Mouse (Mus musculus) ES-CJ7 (cell line): ENCODE data around the gene Qrich2.

Experiments
- DNase-seq: peaks from one replicate; pipeline ENCODE4 v3.0.0; 2011; ENCODE audit warnings: low read depth, low spot score

The Qrich2 gene

DNA sequence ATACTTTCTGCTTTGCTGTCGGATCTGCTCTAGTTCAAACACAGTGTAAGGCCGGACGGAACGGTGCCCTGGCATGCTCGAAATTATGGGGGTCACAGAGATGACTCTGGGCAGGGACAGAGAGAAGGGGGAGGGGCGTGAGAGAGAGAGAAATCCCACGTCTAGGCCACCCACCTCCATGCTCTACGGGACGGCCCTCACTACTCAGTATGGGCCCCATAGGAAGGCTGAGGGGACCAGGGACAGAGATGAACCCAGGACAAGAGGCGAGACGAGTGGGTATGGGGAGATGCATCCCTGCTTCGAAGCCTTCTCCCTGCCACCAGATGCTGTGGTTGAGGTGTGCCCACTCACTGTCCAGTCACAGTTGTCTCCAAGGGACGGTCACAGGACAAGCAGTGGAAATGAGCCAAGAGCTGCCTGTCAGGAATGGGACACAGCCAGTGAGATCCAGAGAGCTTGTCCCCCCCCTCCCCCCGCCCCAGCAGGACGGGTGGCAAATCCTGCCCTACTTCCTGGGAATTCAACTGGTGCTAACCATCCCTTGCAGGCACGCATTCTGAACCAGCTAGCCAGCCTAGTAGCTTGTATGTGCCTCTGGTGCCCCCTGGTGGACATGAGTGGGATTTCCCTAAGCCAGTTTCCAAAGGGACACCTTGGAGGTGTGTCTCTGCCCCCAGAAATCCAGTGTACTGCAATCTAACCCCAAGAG is 20.3 kb downstream of the Qrich2 start:
- peak; percentile 94 for DNase-seq

DNA sequence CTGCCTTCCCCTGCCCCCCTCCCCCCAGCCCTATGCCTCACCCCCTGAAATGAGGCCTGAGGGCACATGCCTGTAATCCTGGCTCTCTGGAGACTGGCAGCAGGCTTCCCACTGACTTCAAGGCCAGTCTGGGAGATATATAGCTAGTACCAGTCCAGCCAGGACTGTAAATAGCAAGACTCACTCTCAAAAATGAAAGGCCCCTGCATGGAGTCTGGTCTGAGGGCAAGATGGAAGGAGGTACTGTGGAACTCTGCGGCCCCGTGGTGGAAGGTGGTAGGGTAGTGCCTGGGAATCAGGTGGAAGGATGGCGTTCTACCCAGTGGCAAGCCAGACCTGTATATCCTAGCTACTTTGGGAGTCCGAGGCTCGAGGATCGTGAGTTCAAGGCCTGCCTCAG is 22.1 kb downstream of the Qrich2 start:
- DNase-seq: no peak

DNA sequence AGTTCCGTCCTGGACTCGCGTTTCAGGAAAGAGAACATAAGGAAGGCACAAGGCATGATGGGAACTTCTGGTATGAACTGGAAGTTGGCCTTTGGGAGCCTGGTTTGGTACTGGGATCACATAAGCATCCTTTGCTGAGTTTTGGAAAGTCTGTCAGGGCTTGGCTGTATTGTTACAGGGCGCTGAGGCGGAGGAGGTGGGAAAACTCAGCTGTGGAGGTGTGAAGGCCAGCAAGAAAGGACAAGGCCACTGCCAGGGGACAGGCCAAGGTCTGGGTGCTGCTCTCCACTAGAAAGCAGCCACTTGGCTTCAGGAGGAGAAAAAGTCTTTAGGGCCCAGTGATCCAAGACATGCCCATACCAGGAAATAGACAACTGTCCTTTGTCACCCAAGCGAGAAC is 22.7 kb downstream of the Qrich2 start:
- no peak for DNase-seq

DNA sequence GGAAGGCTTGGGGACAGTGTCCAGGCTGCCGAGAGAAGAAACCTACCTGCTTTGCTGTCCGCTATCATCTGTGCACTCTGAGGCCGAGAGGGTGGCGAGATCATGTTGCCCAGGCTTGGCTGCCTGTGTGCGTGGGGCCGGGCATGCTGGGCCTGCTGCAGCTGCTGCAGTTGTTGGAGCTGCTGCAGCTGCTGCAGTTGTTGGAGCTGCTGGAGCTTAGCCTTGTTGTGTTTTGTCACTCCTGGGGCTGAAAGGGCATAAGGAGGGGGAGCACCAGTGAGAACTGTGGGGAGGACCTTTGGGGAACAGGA is 23.2 kb downstream of the Qrich2 start:
- DNase-seq: no peak

DNA sequence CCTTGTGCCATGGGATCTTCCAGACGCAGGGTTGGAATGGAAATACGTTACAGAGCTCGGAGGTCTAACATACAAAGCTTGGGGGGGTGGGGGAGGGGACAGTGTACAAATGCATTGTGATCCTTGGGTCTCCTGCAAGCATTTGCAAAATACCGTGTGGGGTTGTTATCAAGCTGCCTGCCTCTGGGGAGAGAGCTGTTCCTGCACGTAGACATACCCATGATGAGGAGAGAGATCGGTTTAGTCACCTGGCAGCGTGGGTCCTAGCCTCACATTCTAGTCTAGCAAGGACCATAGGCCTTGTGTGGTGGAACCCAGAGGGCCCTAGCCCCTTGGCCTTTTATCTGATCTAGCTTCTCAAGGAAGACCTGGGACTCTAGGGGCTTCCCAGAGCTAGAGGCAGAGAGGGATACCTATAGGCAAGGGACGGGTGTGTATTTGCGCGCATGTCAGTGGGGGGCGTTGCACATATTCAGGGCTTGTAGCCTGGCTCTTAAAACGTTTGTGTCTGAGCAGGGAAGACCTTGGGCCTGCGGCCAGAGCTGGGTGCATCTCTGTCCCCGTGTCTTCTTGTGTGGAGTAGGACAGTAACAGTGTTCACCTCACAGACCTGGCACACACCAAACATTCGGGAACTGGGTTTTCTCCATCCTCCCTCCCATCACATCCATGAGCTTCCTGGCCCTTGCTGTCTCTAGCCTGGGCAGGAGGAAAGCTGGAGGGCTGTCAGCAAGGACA is 23.7 kb downstream of the Qrich2 start:
- no peak for DNase-seq

DNA sequence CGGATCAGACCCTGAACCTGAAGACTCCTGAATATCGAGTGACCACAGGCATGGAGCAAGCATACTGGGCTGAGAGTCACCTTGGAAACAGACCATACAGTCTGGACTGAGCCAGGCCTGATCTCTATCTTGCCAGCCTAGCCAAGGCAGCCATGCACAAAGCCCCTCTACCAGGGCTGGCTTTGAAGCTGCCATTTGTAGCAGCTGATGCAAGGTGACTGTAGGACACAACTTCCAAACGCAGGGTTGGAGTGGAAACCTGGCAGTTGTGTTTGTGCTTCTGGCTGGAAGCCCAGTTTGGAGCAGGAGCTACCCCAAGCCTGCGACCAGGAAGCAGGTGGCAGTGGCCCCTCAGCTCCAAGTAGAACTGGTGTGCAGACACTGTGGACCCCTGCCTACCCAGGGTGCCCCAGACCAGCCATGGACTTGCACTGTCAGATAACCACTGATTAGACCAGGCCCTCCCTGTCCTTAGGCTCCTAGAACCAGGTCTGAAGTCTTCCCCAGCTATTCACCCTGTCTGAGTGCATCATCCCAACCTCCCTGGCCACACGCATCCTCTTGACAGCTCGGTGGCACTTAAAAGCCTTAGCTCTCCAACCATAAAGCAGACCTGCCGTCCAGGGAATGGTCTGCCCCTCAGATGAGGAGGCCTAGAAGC is 25.5 kb downstream of the Qrich2 start:
- no peak for DNase-seq

DNA sequence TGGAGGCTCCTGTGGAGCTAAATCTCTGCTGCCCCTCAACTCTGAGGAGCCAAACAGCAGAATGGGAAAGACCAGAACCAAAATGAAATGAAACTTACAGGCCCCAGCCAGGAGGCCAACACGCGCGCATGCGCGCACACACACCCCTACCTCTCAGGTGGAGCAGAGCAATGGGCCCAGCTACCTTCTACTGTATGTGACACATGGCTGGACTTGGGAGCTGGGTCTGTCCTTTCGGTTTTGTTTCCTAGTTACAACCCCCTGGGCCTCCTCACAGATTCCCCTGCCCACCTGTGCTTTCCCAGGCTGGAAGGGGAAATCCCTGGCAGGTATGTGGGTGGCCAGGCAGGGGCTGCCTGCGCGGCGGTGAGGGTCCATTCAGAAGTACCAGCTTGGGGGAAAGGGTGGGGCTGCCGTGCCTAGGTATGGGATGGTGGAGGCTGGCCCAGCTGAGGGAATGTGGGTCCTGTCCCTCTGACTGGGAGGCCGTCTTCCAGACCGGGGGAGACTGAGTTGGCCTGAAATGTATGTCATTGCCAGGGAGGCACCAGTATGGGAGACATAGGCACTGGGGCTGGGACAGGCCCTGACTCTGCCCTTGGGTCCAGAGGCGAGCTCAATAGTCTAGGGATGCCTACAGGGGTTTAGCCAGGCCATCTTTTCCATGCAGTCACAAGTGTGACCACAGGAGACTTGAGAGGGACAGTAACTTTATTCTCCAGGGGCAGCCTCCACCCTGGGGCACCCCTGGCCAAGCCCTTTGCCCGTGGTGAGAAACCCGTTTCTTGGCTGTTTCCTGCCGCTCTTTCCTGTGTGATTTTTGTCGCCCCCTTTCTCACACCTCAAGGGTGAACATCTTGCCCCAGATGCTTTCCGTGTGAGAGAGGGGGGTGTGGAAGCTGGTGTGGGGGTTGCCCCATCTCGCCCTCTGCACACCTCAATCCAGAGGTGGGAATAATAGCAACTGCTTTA is 26.5 kb downstream of the Qrich2 start:
- no peak for DNase-seq

DNA sequence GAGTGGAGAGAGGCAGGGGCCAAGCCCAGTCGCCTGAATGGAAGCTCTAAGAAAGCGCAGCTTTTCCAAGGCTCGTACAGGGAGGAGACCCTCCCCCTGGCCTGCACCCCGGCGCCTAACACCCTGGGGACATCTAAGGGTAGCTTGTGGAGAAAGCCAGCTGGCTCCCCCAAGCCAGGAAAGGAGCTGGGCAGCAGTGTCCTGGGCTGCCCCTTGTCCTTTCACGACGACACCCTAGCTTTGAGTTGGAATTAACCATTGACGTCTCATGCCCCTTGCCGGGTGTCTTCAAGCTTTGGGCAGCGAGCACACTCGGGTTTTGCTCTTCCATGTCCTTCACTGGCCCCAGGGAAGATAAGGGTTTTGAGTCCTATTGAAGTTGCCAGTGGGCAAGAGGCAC is 28.5 kb downstream of the Qrich2 start:
- DNase-seq: no peak

DNA sequence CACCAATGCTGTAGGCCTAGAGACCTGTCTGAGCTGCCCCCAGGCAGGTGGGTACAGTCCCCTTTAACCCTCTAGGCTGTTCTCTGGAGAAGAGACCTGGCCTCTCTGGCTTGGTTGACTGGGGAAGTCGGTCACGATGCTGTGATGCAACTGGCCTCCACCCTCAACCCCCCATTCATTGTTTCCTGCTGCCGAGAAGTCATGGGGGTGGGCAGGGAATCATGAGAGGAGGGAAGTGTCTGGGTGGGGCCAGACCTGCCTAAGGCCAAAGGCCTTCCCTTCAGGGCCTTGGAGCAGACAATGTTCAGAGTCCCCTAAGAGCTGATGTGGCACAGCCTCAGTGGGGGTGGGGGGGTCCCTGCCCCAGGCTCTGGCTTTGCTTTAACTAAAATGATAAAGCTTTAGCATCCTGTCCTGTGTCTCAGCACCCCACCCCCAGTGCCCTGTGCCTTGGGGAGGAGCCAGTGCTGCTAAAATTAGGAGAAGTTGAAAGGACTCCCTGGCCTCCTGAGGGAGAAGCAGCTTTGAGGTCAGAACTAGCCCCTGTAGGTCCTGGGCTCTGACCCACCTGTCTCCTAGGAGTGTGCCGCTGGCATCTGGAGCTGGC is 29.2 kb downstream of the Qrich2 start:
- DNase-seq: peak; percentile 93

DNA sequence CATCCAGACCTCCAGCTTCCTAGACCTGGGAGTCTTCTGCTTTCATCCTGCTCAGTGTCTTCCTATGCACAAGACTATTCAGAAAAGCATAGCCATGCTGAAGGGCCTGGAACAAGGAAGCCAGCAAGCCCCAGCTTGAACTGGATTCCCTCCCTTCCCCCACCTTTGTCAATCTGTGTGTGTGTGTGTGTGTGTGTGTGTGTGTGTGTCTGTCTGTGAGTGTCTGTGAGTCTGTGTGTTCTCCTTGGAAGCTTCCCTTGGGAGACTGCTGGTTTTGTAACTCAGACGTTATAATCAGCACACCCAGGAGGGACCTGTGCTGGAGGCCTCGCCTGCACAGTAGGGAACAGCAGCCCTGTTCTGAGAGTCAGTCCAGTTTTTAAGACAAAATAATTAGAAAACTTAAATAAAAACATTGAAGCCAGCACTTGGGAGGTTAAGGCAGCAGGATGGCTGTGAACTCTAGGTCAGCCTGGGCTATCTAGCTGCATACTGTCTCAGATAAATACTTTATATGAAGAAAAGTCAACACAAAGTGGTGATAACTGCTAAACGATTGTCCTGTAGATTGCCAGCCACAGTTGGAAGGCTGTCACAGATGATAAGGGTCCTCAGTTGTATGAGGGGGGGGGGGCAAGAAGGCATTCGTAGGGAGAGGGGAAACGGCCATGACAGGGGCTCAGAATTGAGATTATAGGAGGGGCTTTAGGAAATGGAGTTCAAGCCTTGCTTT is 29.9 kb downstream of the Qrich2 start:
- DNase-seq: no peak

DNA sequence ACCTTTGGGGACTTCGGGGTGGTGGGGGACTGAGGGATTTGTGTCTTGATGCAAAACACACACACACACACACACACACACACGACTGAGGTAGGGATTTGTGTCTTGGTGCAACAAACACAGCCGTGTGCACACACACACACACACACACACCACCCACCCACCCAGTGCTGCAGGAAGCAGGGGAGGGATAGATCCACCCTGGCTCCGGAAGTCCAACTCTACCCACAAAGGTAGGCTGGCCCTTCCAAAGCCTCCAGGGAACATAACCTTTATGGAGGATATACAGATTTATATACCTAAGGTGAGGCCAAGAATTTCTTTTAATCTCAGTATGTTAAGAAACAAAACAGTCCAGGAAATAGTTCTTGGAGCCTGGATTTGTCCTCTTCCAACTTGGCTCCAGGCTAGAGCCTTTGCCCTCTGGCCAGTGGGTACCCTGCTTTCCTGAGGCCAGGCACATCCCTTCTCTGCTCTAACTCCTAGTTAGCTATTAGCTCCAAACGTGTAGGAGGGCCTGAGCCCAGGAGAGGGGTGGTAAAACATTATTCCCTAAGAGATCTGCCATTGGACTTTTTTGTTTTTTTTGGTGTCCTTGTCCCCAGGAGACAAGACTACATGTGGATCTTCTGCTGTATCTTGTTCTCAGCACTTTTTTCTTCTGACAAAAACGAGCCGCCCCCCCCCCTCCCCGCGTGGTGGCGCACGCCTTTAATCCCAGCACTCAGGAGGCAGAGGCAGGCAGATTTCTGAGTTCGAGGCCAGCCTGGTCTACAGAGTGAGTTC is 30.9 kb downstream of the Qrich2 start:
- no peak for DNase-seq

DNA sequence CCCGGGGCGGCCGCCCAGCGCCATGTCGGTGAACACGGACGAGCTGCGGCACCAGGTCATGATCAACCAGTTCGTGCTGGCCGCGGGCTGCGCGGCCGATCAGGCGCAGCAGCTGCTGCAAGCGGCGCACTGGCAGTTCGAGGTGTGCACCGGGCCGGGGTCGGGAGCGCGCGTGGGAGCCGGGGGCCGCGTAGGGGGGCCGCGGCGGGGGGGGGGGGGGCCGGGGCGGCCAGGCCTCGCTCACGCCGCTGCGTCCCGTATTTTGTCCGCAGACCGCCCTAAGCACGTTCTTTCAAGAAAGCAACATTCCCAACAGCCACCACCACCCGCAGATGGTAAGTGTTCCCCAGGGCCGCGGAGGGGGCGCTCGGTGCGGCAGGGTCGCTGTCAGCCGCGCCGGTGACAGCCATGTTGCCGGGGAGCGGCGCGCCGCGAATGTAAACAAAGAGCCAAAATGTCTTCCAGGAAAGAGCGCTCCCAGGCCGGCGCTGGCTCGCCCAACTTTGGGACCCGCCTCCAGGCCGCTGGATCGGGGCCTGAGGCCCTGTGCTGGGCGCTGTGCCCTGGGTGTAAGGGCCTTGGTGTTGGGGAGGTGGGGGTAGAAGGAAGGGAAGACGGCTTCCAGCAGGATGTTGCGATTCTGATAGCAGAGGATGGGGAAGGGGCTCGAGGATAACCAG is 31.6 kb downstream of the Qrich2 start:
- DNase-seq: no peak

DNA sequence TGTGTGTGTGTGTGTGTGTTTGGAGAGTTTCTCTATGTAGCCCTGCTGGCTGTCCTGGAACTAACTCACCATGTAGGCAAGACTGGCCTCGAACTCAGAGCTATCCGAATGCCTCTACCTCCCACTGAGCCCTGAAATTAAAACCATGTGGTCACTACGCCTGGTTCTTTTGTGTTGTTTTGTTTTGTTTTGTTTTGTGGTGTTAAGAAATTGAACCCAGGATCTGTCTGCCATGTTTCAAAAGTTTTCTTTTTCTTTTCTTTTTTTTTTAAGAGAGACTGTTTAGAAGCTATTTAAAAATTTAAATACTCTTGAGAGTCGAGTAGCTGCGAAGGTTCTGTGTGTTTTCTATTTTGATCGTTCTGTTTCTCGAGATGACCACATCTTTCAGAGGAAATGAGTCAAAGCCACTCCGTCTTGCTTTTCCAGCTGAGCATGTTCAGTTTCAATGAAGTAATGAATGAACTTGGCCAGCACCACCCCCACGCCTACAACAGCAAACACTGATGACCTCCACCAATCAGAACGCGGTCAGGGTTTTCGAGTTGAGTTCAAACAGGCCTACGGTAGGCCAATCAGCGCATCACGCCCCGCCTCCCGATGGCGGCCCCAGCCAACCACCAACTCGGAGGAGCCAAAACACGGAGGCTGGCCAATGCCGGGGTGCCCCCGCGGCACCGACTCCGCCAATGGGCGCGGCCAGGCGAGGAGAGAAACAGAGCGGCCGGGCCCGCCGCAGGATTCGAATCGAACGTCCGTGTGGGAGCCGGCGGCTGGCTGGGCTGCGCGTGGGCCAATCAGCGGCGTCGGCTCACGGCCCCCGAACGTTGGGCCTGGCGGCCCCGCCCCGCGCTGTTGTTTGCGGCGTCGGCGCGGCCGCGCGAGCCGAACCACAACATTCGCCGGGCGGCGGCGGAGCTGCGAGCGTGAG is 32.4 kb downstream of the Qrich2 start, which contains the start of gene Ubald2:
TSS of gene Ubald2 (plus strand) at position 739 of the 931 bp plus-strand sequence.
- peak; percentile 100 for DNase-seq

DNA sequence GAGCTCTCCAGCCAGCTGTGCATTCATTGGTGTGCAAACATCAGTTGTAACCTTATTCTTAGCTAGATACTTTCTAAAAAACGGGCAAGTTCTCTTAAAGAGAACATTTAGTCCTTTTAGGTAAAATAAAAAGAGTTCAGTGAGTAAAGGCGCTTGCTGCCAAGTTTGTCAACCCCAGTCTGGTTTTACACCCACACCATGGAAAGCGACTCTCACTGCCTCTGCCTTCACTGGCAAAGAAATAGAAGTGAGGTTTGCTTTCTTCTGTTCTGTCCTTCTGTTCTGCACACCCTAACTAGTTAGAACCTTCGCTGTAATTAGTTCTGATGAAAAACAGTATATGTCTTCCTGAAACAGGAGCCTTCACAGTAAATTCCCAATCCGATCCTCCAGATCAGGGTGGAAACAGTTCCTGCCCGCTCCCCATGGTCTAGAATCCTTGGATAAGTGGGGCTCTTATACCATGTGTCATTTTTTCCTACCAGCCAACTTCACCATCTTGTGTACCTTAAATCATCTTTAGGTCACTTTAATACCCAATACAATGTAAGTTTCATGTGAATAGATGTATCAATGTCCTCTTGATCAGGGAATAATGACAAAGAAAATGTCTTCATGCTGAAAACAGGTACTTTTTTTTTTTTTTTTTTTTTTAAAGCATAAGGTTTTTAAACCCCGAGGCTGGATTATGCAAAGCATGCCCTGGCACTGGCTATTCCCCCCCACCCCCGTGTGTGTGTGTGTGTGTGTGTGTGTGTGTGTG is 33.3 kb downstream of the Qrich2 start:
- DNase-seq: no peak

DNA sequence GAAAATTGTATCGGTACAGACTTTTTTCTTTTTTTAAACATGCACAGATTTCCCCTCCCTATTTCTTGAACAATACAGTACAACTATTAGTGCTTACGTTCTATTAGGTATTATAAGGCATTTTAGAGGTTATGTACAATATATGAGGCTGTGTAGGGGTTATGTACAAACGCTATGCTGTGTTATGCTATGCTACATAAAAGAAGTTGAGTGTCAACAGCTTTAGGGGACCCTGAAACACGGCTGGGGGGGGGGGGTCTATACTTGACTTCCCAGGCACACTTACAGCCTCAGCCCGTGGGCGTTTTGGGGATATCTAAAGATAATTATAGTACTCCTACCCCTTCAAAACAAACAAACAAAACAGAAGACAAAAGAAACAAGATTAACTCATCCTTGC is 33.9 kb downstream of the Qrich2 start:
- no peak for DNase-seq

DNA sequence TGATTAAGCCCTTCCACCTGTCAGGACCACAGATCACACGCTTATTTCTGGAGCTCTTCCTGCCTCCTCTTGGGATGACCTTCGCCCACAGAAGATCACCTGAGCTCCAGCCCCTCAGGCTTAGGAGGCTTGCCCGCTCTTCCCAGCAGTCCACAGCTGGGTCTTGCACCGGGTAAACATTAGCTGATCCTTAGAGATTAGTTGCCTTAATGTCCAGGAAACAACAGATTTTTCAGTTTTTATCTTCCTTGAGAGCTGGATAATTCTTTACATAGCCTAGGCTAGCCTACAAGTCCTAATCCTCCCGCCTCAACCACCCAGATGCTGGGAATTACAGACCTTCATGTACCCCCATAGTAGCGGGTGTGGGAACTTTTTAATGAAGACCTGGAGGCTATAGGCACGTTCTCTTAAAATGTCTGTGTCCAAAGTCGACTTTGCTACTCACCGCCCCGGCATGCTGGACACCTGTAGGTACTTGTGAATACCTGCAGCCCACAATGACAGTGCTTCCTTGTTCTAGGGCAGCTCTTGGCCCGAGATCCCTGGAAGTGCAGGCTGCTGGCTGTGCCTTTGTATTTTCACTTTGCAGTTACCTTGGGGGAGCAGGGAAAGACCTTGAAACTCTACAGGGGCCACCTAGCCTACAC is 34.5 kb downstream of the Qrich2 start:
- peak; percentile 70 for DNase-seq
